Mouse (Mus musculus): ENCODE measurements around the gene Tnfrsf11a. TPM values are rescaled to one million over a fixed set of nuclear protein-coding genes. Genes with fewer than 3 reads are reported as not detected.
A peak's percentile ranks its signal among the peaks of the same experiment; 100 is the strongest.

Tnfrsf11a gene
- polyA plus RNA-seq, 1 experiment from 2014 or later: 0.34 TPM

DNA sequence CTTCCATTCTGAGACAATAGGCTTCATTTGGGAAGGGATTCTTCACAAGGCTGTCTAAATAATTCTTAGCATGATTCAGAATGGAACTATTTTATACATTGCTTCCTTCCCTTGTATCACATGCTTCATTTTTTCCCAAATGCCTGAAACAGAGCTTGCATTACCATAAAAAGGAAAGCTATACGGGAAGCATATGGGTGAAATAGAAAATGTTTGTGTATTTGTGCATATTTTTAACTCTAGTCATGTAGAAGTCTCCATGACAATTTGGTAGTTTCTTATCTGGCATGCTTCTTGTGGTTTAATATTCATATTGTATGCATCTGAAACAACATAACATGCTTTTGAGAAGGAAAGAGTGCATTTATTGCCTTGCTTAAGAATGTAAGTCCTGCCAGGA, 52.3 kb downstream of the Tnfrsf11a start:
- Histone ChIP-seq H3K36me3 (ENCODE audit: control insufficient read depth, insufficient read depth, low read length) (no peaks in the 10 kb centered on the region), H3K27me3 (ENCODE audit: control insufficient read depth, insufficient read depth, low read length) (no peaks in the 10 kb centered on the region), H3K4me1 (ENCODE audit: control insufficient read depth in 2 of 2, insufficient read depth in 2 of 2, low read length in 2 of 2) (no peaks in the 10 kb centered on the region), H3K4me3 (ENCODE audit: control insufficient read depth in 1 of 2, insufficient read depth in 1 of 2, low read depth in 1 of 2, low read length in 2 of 2) (no peak overlapping the region), H3K27ac (replicated peaks in 1 of 2; ENCODE audit: control insufficient read depth in 1 of 2, insufficient read depth in 1 of 2, low read depth in 2 of 2, low read length in 2 of 2) (no peak overlapping the region), H3K9me3 (ENCODE audit: control insufficient read depth, low read length) (no peaks in the 10 kb centered on the region), H3K4me2 (ENCODE audit: low read length) (no peak overlapping the region), H3K9ac (ENCODE audit: low read length) (no peak overlapping the region)
- ATAC-seq (ENCODE audit: insufficient number of reproducible peaks, insufficient read depth, low FRiP score, low read depth): no peak
- 72% methylated on average over 1 of the region's 1 CpGs for WGBS

GRCm38 (mm10) chr1:105842950-105843349, 62.4 kb downstream of the Tnfrsf11a start:
- Histone ChIP-seq H3K27me3 (ENCODE audit: control insufficient read depth, insufficient read depth, low read length) (peaks cover 15% of the 10 kb centered on the region; the same call in 1 of the 2 replicates), H3K4me2 (ENCODE audit: low read length) (peak overlapping the region; percentile 66), H3K9ac (ENCODE audit: low read length) (no peak overlapping the region), H3K36me3 (ENCODE audit: control insufficient read depth, insufficient read depth, low read length) (no peaks in the 10 kb centered on the region), H3K4me1 (ENCODE audit: control insufficient read depth in 2 of 2, insufficient read depth in 2 of 2, low read length in 2 of 2) (peaks cover 9 to 17% of the 10 kb centered on the region in 2 experiments; a peak in 3 of 4 replicates), H3K9me3 (ENCODE audit: control insufficient read depth, low read length) (no peaks in the 10 kb centered on the region), H3K4me3 (ENCODE audit: control insufficient read depth in 1 of 2, insufficient read depth in 1 of 2, low read depth in 1 of 2, low read length in 2 of 2) (peak overlapping the region in 1 of 2 experiments; percentile 12; a peak in 1 of 4 replicates), H3K27ac (replicated peaks in 1 of 2; ENCODE audit: control insufficient read depth in 1 of 2, insufficient read depth in 1 of 2, low read depth in 2 of 2, low read length in 2 of 2) (no peak overlapping the region)
- WGBS: 22% methylated on average over 10 of the region's 10 CpGs
- no peak for ATAC-seq (ENCODE audit: insufficient number of reproducible peaks, insufficient read depth, low FRiP score, low read depth)

GRCm38 (mm10) chr1:105843386-105843785, 62.9 kb downstream of the Tnfrsf11a start:
- no peaks in the 10 kb centered on the region for H3K36me3 ChIP-seq (ENCODE audit: control insufficient read depth, insufficient read depth, low read length)
- peaks cover 15% of the 10 kb centered on the region; the same call in 1 of the 2 replicates for H3K27me3 ChIP-seq (ENCODE audit: control insufficient read depth, insufficient read depth, low read length)
- H3K4me1 ChIP-seq (ENCODE audit: control insufficient read depth in 2 of 2, insufficient read depth in 2 of 2, low read length in 2 of 2): peaks cover 9 to 17% of the 10 kb centered on the region in 2 experiments; a peak in 3 of 4 replicates
- no peak overlapping the region for H3K27ac ChIP-seq (replicated peaks in 1 of 2; ENCODE audit: control insufficient read depth in 1 of 2, insufficient read depth in 1 of 2, low read depth in 2 of 2, low read length in 2 of 2)
- ATAC-seq (ENCODE audit: insufficient number of reproducible peaks, insufficient read depth, low FRiP score, low read depth): no peak
- peak overlapping the region; percentile 66 for H3K4me2 ChIP-seq (ENCODE audit: low read length)
- no peaks in the 10 kb centered on the region for H3K9me3 ChIP-seq (ENCODE audit: control insufficient read depth, low read length)
- H3K9ac ChIP-seq (ENCODE audit: low read length): no peak overlapping the region
- 5% methylated on average over 12 of the region's 12 CpGs for WGBS
- peak overlapping the region in 1 of 2 experiments; percentile 12; a peak in 2 of 4 replicates for H3K4me3 ChIP-seq (ENCODE audit: control insufficient read depth in 1 of 2, insufficient read depth in 1 of 2, low read depth in 1 of 2, low read length in 2 of 2)

DNA sequence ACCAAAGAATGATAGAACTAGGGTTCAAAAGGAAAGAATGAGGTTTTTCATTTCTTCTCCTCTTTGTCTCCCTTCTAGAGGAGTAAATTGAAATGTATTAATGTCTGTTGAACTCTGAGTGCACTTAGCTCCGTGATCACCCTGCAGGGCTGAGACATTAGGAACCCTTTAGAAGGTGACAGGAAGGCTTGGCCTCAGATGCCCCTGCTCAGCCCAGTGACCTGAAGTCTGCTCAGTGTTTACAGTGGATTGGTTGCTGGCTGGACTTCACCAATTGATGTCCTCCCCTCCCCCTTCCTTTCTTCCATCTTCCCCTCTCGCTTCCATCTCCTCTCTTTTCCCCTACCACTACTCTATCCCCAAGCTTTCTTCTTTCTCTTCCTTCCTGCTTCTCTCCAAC, 63.3 kb downstream of the Tnfrsf11a start:
- Histone ChIP-seq H3K4me3 (ENCODE audit: control insufficient read depth in 1 of 2, insufficient read depth in 1 of 2, low read depth in 1 of 2, low read length in 2 of 2) (peak overlapping the region in 1 of 2 experiments; percentile 12; a peak in 1 of 4 replicates), H3K27ac (replicated peaks in 1 of 2; ENCODE audit: control insufficient read depth in 1 of 2, insufficient read depth in 1 of 2, low read depth in 2 of 2, low read length in 2 of 2) (no peak overlapping the region), H3K9ac (ENCODE audit: low read length) (no peak overlapping the region), H3K4me2 (ENCODE audit: low read length) (peak overlapping the region; percentile 66), H3K36me3 (ENCODE audit: control insufficient read depth, insufficient read depth, low read length) (no peaks in the 10 kb centered on the region), H3K4me1 (ENCODE audit: control insufficient read depth in 2 of 2, insufficient read depth in 2 of 2, low read length in 2 of 2) (peaks cover 9 to 17% of the 10 kb centered on the region in 2 experiments; a peak in 3 of 4 replicates), H3K9me3 (ENCODE audit: control insufficient read depth, low read length) (no peaks in the 10 kb centered on the region), H3K27me3 (ENCODE audit: control insufficient read depth, insufficient read depth, low read length) (peaks cover 15% of the 10 kb centered on the region; the same call in 1 of the 2 replicates)
- no peak for ATAC-seq (ENCODE audit: insufficient number of reproducible peaks, insufficient read depth, low FRiP score, low read depth)
- WGBS: 11% methylated on average over 2 of the region's 2 CpGs

GRCm38 (mm10) chr1:105844341-105845006, 64.0 kb downstream of the Tnfrsf11a start:
- no peaks in the 10 kb centered on the region for H3K36me3 ChIP-seq (ENCODE audit: control insufficient read depth, insufficient read depth, low read length)
- WGBS: 10% methylated on average over 28 of the region's 28 CpGs
- H3K4me1 ChIP-seq (ENCODE audit: control insufficient read depth in 2 of 2, insufficient read depth in 2 of 2, low read length in 2 of 2): peaks cover 9 to 17% of the 10 kb centered on the region in 2 experiments; a peak in 3 of 4 replicates
- H3K4me2 ChIP-seq (ENCODE audit: low read length): peak overlapping the region; percentile 66
- H3K9ac ChIP-seq (ENCODE audit: low read length): peak overlapping the region; percentile 48
- H3K27me3 ChIP-seq (ENCODE audit: control insufficient read depth, insufficient read depth, low read length): peaks cover 15% of the 10 kb centered on the region; the same call in 1 of the 2 replicates
- peak overlapping the region; percentile 10 to 29 for H3K4me3 ChIP-seq (ENCODE audit: control insufficient read depth in 1 of 2, insufficient read depth in 1 of 2, low read depth in 1 of 2, low read length in 2 of 2)
- H3K9me3 ChIP-seq (ENCODE audit: control insufficient read depth, low read length): no peaks in the 10 kb centered on the region
- no peak for ATAC-seq (ENCODE audit: insufficient number of reproducible peaks, insufficient read depth, low FRiP score, low read depth)
- no peak overlapping the region for H3K27ac ChIP-seq (replicated peaks in 1 of 2; ENCODE audit: control insufficient read depth in 1 of 2, insufficient read depth in 1 of 2, low read depth in 2 of 2, low read length in 2 of 2)

DNA sequence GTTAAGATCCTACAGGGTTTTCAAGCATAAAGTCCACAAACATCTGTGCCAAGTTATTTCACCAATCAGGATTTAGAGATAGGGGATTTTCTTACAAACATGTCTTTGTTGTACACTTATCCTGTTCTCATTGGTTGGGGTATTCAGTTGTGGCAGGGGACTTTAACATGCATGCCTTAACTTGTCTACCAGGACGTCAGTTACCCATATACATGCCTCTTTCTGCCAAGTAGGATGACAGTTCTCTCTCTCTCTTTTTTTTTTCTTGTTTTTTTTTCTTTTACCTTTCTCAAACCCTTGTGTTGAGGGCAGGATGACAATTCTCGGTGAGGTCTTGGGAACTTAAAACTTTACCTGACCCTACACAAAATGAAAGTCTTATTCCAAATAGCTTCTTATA, 65.9 kb downstream of the Tnfrsf11a start:
- no peak overlapping the region for H3K9ac ChIP-seq (ENCODE audit: low read length)
- no peaks in the 10 kb centered on the region for H3K9me3 ChIP-seq (ENCODE audit: control insufficient read depth, low read length)
- H3K27ac ChIP-seq (replicated peaks in 1 of 2; ENCODE audit: control insufficient read depth in 1 of 2, insufficient read depth in 1 of 2, low read depth in 2 of 2, low read length in 2 of 2): no peak overlapping the region
- H3K27me3 ChIP-seq (ENCODE audit: control insufficient read depth, insufficient read depth, low read length): peaks cover 15% of the 10 kb centered on the region; the same call in 1 of the 2 replicates
- no peak for ATAC-seq (ENCODE audit: insufficient number of reproducible peaks, insufficient read depth, low FRiP score, low read depth)
- H3K36me3 ChIP-seq (ENCODE audit: control insufficient read depth, insufficient read depth, low read length): no peaks in the 10 kb centered on the region
- H3K4me1 ChIP-seq (ENCODE audit: control insufficient read depth in 2 of 2, insufficient read depth in 2 of 2, low read length in 2 of 2): peaks cover 9 to 17% of the 10 kb centered on the region in 2 experiments; a peak in 3 of 4 replicates
- H3K4me2 ChIP-seq (ENCODE audit: low read length): no peak overlapping the region
- H3K4me3 ChIP-seq (ENCODE audit: control insufficient read depth in 1 of 2, insufficient read depth in 1 of 2, low read depth in 1 of 2, low read length in 2 of 2): no peak overlapping the region
- 80% methylated on average over 2 of the region's 2 CpGs for WGBS

- Histone ChIP-seq H3K27me3 (ENCODE audit: control insufficient read depth, insufficient read depth, low read length) (peaks cover 10% of the 10 kb centered on the region; the same call in 1 of the 2 replicates), H3K36me3 (ENCODE audit: control insufficient read depth, insufficient read depth, low read length) (no peaks in the 10 kb centered on the region), H3K4me1 (ENCODE audit: control insufficient read depth in 2 of 2, insufficient read depth in 2 of 2, low read length in 2 of 2) (peaks cover 9 to 10% of the 10 kb centered on the region in 2 experiments; a peak in 3 of 4 replicates), H3K9me3 (ENCODE audit: control insufficient read depth, low read length) (no peaks in the 10 kb centered on the region), H3K27ac (replicated peaks in 1 of 2; ENCODE audit: control insufficient read depth in 1 of 2, insufficient read depth in 1 of 2, low read depth in 2 of 2, low read length in 2 of 2) (no peak overlapping the region), H3K4me3 (ENCODE audit: control insufficient read depth in 1 of 2, insufficient read depth in 1 of 2, low read depth in 1 of 2, low read length in 2 of 2) (no peak overlapping the region), H3K9ac (ENCODE audit: low read length) (no peak overlapping the region), H3K4me2 (ENCODE audit: low read length) (no peak overlapping the region)
- 78% methylated on average over 8 of the region's 8 CpGs for WGBS
- no peak for ATAC-seq (ENCODE audit: insufficient number of reproducible peaks, insufficient read depth, low FRiP score, low read depth)
These were observed 68.3 kb downstream of the Tnfrsf11a start for GRCm38 (mm10) chr1:105848806-105849205.

Data from heart, embryonic 14.5 days (tissue).